Mouse (Mus musculus) hindbrain, embryonic 13.5 days (tissue): Measurements from ENCODE around the gene Ubap2. TPM values are rescaled to one million over a fixed set of nuclear protein-coding genes. Genes with fewer than 3 reads are reported as not detected.

Source experiments
- ATAC-seq: fragments of 200-750 bp; cut with Nextera tagmentation; 2 replicates; pipeline ENCODE4 v1.8.0; 2017; ENCODE audit warnings: moderate TSS enrichment; ENCODE audit not compliant: low FRiP score
- H3K27ac ChIP-seq: fragments of 300-500 bp; sonication (generic); 2 replicates; pipeline ENCODE4 v1.5.1; 2015; ENCODE audit warnings: inconsistent platforms, mild to moderate bottlenecking, moderate library complexity
- H3K27me3 ChIP-seq: fragments of 300-500 bp; sonication (generic); 2 replicates; pipeline ENCODE4 v1.6.1; 2015; ENCODE audit warnings: mild to moderate bottlenecking, inconsistent platforms
- H3K36me3 ChIP-seq: fragments of 300-500 bp; sonication (generic); 2 replicates; pipeline ENCODE4 v1.6.1; 2015; ENCODE audit warnings: mild to moderate bottlenecking, inconsistent platforms
- H3K4me1 ChIP-seq: fragments of 300-500 bp; sonication (generic); replicated peaks from 2 replicates; pipeline ENCODE4 v1.6.1; 2015; ENCODE audit warnings: inconsistent platforms
- H3K4me2 ChIP-seq: fragments of 300-500 bp; sonication (generic); 2 replicates; pipeline ENCODE4 v1.6.1; 2015; ENCODE audit warnings: inconsistent platforms, mild to moderate bottlenecking, moderate library complexity
- H3K4me3 ChIP-seq: fragments of 300-500 bp; sonication (generic); 2 replicates; pipeline ENCODE4 v1.5.1; 2015; ENCODE audit warnings: mild to moderate bottlenecking, inconsistent platforms
- H3K9ac ChIP-seq: fragments of 300-500 bp; sonication (generic); 2 replicates; pipeline ENCODE4 v1.6.1; 2015; ENCODE audit warnings: mild to moderate bottlenecking, inconsistent platforms
- H3K9me3 ChIP-seq: fragments of 300-500 bp; sonication (generic); 2 replicates; pipeline ENCODE4 v1.6.1; 2016; ENCODE audit warnings: inconsistent platforms
- WGBS: fragments of 180-500 bp; shearing (Covaris S2); methylation state at CpG from one replicate; pipeline ENCODE4 v1.1.7; 2015; 5-methylcytosine and 5-hydroxymethylcytosine counted together
- polyA plus RNA-seq: library from polyadenylated mRNA; unstranded; fragments of >200 nt; fragmentation: Nextera tagmentation; extraction: Ambion mirVana; gene quantifications from 2 replicates; pipeline ENCODE4 v1.2.1, GENCODE M21; 2015

Ubap2 gene
- polyA plus RNA-seq, 1 experiment from 2014 or later, result 51.1 TPM

GRCm38 (mm10) chr4:41255564-41256210 is 19.3 kb downstream of the Ubap2 start:
- Histone ChIP-seq H3K4me2 (no peak overlapping the region), H3K36me3 (no peaks in the 10 kb centered on the region; the same call in 1 of the 2 replicates), H3K9ac (no peak overlapping the region), H3K9me3 (no peaks in the 10 kb centered on the region), H3K27me3 (no peaks in the 10 kb centered on the region), H3K27ac (no peak overlapping the region), H3K4me3 (no peak overlapping the region), H3K4me1 (no peaks in the 10 kb centered on the region)
- ATAC-seq, result no peak
- WGBS, result 93% methylated on average over 12 of the region's 12 CpGs

- ATAC-seq, result no peak
- no peaks in the 10 kb centered on the region for H3K27me3 ChIP-seq
Observed at GRCm38 (mm10) chr4:41253756-41254155, 21.2 kb downstream of the Ubap2 start.

GRCm38 (mm10) chr4:41245408-41245807 is 29.5 kb downstream of the Ubap2 start:
- Histone ChIP-seq H3K4me1 (no peaks in the 10 kb centered on the region), H3K27ac (no peak overlapping the region), H3K4me2 (no peak overlapping the region), H3K9ac (no peak overlapping the region), H3K9me3 (no peaks in the 10 kb centered on the region), H3K36me3 (peaks cover 27% of the 10 kb centered on the region), H3K4me3 (no peak overlapping the region), H3K27me3 (no peaks in the 10 kb centered on the region)
- WGBS, result 95% methylated on average over 2 of the region's 2 CpGs
- no peak for ATAC-seq

More at GRCm38 (mm10) chr4:41253756-41254155, 21.2 kb downstream of the Ubap2 start:
- Histone ChIP-seq H3K27ac (no peak overlapping the region), H3K4me2 (no peak overlapping the region), H3K36me3 (peaks cover 8% of the 10 kb centered on the region), H3K4me3 (no peak overlapping the region), H3K9me3 (no peaks in the 10 kb centered on the region), H3K4me1 (no peaks in the 10 kb centered on the region), H3K9ac (no peak overlapping the region)
- WGBS, result 96% methylated on average over 2 of the region's 2 CpGs

GRCm38 (mm10) chr4:41240916-41241315 is 34.0 kb downstream of the Ubap2 start:
- no peak overlapping the region for H3K4me3 ChIP-seq
- no peak overlapping the region for H3K9ac ChIP-seq
- WGBS, result 78% methylated on average over 3 of the region's 3 CpGs
- peaks cover 13% of the 10 kb centered on the region for H3K36me3 ChIP-seq
- H3K27ac ChIP-seq, result no peak overlapping the region
- no peaks in the 10 kb centered on the region for H3K27me3 ChIP-seq
- no peak overlapping the region for H3K4me2 ChIP-seq
- no peak for ATAC-seq
- H3K4me1 ChIP-seq, result no peaks in the 10 kb centered on the region
- H3K9me3 ChIP-seq, result no peaks in the 10 kb centered on the region

- Histone ChIP-seq H3K36me3 (peaks cover 47% of the 10 kb centered on the region), H3K4me1 (no peaks in the 10 kb centered on the region), H3K27me3 (no peaks in the 10 kb centered on the region), H3K9ac (no peak overlapping the region), H3K4me2 (no peak overlapping the region), H3K27ac (no peak overlapping the region), H3K9me3 (no peaks in the 10 kb centered on the region), H3K4me3 (no peak overlapping the region)
- WGBS, result 91% methylated on average over 5 of the region's 5 CpGs
- ATAC-seq, result no peak
Observed at GRCm38 (mm10) chr4:41235621-41236020, 39.3 kb downstream of the Ubap2 start.

- Histone ChIP-seq H3K4me1 (no peaks in the 10 kb centered on the region), H3K4me3 (no peak overlapping the region), H3K9ac (no peak overlapping the region), H3K27me3 (no peaks in the 10 kb centered on the region), H3K9me3 (no peaks in the 10 kb centered on the region), H3K4me2 (no peak overlapping the region), H3K36me3 (peaks cover 90% of the 10 kb centered on the region), H3K27ac (no peak overlapping the region)
- 87% methylated on average over 3 of the region's 3 CpGs for WGBS
- ATAC-seq, result no peak
Observed at GRCm38 (mm10) chr4:41226351-41226750, 48.6 kb downstream of the Ubap2 start.

GRCm38 (mm10) chr4:41225412-41225811 is 49.5 kb downstream of the Ubap2 start:
- H3K27me3 ChIP-seq, result no peaks in the 10 kb centered on the region
- H3K27ac ChIP-seq, result no peak overlapping the region
- H3K4me2 ChIP-seq, result no peak overlapping the region
- no peak overlapping the region for H3K9ac ChIP-seq
- H3K36me3 ChIP-seq, result peaks cover 90% of the 10 kb centered on the region
- 77% methylated on average over 1 of the region's 1 CpGs for WGBS
- no peak for ATAC-seq
- H3K4me3 ChIP-seq, result no peak overlapping the region
- no peaks in the 10 kb centered on the region for H3K4me1 ChIP-seq
- H3K9me3 ChIP-seq, result no peaks in the 10 kb centered on the region

- Histone ChIP-seq H3K27ac (no peak overlapping the region), H3K36me3 (peaks cover 85% of the 10 kb centered on the region), H3K4me1 (no peaks in the 10 kb centered on the region), H3K9me3 (no peaks in the 10 kb centered on the region), H3K4me2 (no peak overlapping the region), H3K4me3 (no peak overlapping the region), H3K27me3 (no peaks in the 10 kb centered on the region), H3K9ac (no peak overlapping the region)
- no peak for ATAC-seq
- WGBS, result 93% methylated on average over 4 of the region's 4 CpGs
Observed at GRCm38 (mm10) chr4:41208050-41208449, 66.9 kb downstream of the Ubap2 start.

- H3K9me3 ChIP-seq, result no peaks in the 10 kb centered on the region
- WGBS, result 96% methylated on average over 8 of the region's 8 CpGs
Observed at GRCm38 (mm10) chr4:41205751-41206150, 69.2 kb downstream of the Ubap2 start.

GRCm38 (mm10) chr4:41202135-41202534 is 72.8 kb downstream of the Ubap2 start:
- no peak overlapping the region for H3K4me3 ChIP-seq
- no peak for ATAC-seq
- H3K9ac ChIP-seq, result no peak overlapping the region
- no peaks in the 10 kb centered on the region; the same call in 1 of the 2 replicates for H3K4me1 ChIP-seq
- peaks cover 94% of the 10 kb centered on the region for H3K36me3 ChIP-seq
- no peaks in the 10 kb centered on the region for H3K9me3 ChIP-seq
- no peaks in the 10 kb centered on the region for H3K27me3 ChIP-seq
- 95% methylated on average over 8 of the region's 8 CpGs for WGBS
- no peak overlapping the region for H3K4me2 ChIP-seq
- no peak overlapping the region for H3K27ac ChIP-seq

More at GRCm38 (mm10) chr4:41205751-41206150, 69.2 kb downstream of the Ubap2 start:
- Histone ChIP-seq H3K4me3 (no peak overlapping the region), H3K4me1 (no peaks in the 10 kb centered on the region), H3K9ac (no peak overlapping the region), H3K36me3 (peaks cover 94% of the 10 kb centered on the region), H3K4me2 (no peak overlapping the region), H3K27me3 (no peaks in the 10 kb centered on the region), H3K27ac (no peak overlapping the region)
- no peak for ATAC-seq

GRCm38 (mm10) chr4:41196861-41197610 is 77.9 kb downstream of the Ubap2 start:
- Histone ChIP-seq H3K9ac (no peak overlapping the region), H3K4me1 (no peaks in the 10 kb centered on the region; the same call in 1 of the 2 replicates), H3K4me3 (no peak overlapping the region), H3K4me2 (no peak overlapping the region), H3K36me3 (peaks cover 92% of the 10 kb centered on the region), H3K27ac (peak overlapping the region; percentile 58), H3K27me3 (no peaks in the 10 kb centered on the region), H3K9me3 (no peaks in the 10 kb centered on the region)
- 66% methylated on average over 3 of the region's 3 CpGs for WGBS
- no peak; the same call in 1 of the 2 replicates for ATAC-seq

- no peak overlapping the region for H3K9ac ChIP-seq
- H3K4me2 ChIP-seq, result no peak overlapping the region
- no peak overlapping the region for H3K4me3 ChIP-seq
- peaks cover 90% of the 10 kb centered on the region for H3K36me3 ChIP-seq
- no peaks in the 10 kb centered on the region; the same call in 1 of the 2 replicates for H3K4me1 ChIP-seq
- no peaks in the 10 kb centered on the region for H3K27me3 ChIP-seq
- H3K27ac ChIP-seq, result peak overlapping the region; percentile 30; the same call in 1 of the 2 replicates
- 92% methylated on average over 15 of the region's 15 CpGs for WGBS
- no peaks in the 10 kb centered on the region for H3K9me3 ChIP-seq
- ATAC-seq, result peak; percentile 18; the same call in 1 of the 2 replicates
Observed at GRCm38 (mm10) chr4:41195328-41195727, 79.6 kb downstream of the Ubap2 start.
